Mouse (Mus musculus): ENCODE measurements around the gene Rab44.

The Rab44 gene

DNA sequence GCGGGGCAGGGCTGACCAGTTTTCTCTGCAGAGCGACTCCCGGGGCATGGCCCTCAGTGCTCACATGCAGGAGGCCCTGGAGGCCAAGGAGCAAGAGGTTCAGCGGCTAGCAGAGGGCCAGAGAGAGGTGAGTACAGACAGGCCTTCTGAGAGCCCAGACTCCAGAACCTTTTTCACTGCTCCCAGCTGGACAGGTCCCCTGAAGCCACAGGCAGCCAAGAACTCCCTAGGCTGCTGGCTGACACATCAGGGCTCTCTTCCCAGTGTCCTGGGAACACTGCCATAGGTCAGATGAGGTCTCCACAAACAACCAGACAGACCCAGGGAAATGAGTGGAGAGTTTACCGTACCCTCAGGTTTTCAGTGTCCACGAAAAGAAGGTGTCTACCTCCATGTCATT is 22.3 kb downstream of the Rab44 start:
- peak; percentile 33 for DNase-seq

DNA sequence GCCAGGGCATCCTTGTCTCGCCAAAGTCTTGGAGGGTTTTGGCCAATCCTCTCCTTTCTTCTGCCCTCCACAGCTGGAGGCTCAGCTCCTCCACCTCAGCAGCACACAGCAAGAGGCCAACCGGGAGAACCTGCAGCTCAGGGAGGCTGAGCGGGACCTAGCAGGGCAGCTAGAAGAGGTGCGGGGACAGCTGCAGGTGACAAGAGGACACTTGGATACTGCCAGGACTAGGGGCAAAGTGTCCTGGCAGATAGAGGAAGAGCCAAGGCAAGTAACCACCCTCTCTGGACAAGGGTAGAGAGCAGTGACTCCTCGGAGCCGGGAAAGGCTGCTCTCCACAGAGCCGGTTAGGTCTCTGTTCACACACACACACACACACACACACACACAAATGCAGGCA is 24.0 kb downstream of the Rab44 start:
- DNase-seq, result no peak

DNA sequence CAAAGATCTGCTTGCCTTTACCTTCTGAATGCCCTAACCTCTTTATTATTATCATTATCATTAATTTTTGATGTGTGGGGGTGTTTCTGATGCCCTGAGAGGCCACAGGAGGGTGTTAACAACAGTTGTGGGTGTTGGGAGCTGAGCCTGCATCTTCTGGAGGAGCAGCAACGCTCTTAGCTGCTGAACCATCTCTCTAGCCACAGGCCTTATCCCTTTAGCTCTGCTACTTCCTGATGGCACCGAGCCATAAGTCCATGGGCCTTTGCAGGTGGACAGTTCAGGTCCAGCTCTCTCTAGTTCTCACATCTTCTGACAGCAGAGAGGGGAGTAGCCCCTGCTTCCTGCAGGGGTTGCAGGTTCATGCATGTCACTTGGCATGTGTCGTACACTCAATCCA is 27.6 kb downstream of the Rab44 start:
- DNase-seq, result no peak

DNA sequence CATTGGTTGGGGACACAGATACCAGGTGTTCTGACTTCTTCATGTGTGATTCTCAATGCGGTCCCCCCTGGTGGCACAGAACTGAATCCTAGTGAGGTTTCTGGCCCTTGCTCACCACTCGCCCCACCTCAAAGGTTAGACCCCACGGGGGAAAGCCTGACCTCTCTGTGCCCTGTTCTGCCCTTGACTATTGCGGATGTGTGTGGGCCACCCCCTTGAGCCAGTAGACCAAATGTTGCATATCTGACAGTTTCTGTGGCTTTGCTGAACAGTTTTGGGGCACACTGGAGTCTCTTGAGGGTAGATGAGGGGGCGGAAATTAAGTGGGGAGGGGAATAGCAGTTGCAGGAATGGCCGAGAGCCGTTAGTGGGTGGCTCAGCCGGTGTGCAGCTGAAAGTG is 29.3 kb downstream of the Rab44 start:
- no peak for DNase-seq

DNA sequence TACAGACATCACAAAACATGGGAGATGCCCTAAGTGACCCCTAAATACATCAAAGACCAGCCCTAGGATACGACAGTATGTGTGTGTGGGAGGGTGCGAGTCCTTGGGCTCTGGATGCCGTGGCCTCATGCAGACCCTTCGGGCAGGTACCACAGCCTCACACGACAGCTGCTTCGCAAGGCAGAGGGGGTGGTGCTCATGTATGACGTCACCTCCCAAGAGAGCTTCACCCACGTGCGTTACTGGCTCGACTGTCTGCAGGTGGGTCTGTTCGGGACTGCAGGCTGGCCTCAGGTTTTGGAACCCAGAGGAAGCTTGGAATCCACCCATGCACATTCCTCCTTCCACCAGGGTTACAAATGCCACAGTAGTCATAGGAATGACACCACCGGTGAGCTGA is 31.2 kb downstream of the Rab44 start:
- no peak for DNase-seq

DNA sequence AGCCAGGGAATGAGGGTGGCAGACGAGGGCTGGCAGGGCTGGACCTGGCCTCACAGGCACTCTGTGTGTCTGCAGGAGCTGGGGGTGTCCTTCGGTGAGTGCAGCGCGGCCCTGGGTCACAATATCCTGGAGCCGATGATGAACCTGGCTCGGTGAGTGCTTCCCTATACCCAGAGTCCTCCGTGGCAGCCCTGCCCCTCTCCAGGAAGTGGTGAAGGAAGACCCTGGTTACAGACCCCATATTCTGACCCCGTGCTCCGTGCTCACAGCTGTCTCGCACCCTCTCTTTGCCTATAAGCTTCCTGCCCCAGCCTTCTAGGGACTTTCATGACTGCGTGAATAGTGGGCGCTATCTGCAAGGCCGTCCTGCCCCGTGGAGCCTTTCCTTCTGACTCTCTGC is 33.3 kb downstream of the Rab44 start:
- no peak for DNase-seq

DNA sequence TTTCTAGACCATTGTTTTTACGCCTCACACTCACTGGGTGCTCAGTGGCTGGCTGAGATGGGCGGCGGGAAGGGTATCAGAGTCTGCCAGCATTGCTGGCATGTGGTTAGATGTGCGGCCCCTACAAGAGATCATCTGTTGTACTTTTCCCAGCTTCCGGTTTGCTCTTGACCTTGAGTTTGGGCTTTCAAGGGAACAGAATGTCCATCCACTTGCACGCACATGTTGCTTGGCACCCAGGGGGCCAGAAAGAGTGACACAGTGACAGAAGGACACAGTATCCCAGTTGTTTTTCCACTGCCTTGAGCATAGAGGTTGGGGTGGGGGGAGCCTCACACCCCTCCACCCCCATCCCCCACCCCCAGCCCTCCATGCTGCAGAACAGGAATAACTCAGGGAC is 33.8 kb downstream of the Rab44 start:
- DNase-seq, result no peak

- no peak for DNase-seq
Measured at GRCm38 (mm10) chr17:29149766-29150165, 35.8 kb downstream of the Rab44 start.

GRCm38 (mm10) chr17:29152547-29152946 is 38.6 kb downstream of the Rab44 start:
- no peak for DNase-seq

DNA sequence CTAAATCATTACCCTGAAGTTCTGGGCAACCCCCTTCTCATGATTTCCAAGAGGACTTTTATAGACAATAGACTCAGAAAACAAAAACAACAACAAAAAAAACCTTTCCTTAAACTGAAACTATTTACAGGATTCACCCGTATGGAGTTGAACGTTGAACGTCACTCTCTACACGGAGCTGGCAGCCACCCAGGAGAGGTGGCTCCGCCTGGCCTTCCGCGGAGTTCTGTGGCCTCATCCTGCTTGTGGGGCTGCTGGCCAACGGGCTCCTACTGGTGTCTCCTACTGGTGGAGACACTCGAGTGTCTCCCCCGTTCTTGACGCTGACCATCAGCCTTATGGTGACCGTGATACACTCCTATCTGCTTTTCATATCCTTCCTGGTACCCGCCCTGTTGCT is 40.3 kb downstream of the Rab44 start:
- DNase-seq, result no peak

DNA sequence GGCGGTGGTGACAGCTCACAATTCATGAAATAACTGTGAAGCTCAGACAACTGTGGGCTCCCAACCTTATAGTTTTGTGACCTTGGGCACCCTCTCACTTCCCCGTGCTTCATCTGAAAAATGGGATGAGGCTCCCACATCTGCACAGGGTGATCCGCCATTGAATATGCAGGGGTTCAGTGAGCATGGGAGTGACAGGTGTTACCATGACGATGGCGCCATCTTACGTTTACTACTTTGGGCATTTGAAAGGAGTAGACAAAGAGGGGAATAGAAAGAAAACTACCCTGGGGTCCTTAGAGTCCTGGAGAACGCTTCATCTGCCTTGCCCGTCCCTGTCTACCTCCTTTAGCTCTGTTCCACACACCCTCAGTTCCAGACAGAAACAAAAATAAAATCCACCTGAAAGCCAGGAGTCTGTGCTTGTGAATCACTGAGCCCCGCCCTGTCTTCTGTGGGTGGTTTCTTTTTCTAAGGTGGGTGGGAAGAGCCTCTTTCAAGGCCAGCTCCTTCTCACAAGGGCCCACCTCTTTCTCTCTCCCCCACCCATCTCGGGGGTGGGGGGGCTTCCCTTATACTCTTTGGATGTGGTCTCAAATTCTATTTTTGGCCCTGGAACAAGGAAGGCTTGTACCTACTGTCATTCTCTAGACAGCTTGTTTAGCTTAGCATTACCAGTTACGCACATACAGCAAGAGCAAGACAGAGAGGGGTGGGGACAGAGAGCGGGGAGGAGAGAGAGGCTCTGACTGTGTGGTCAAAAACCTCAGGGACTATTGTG is 41.6 kb downstream of the Rab44 start:
- DNase-seq, result no peak

GRCm38 (mm10) chr17:29156396-29156795 is 42.5 kb downstream of the Rab44 start:
- no peak for DNase-seq

DNA sequence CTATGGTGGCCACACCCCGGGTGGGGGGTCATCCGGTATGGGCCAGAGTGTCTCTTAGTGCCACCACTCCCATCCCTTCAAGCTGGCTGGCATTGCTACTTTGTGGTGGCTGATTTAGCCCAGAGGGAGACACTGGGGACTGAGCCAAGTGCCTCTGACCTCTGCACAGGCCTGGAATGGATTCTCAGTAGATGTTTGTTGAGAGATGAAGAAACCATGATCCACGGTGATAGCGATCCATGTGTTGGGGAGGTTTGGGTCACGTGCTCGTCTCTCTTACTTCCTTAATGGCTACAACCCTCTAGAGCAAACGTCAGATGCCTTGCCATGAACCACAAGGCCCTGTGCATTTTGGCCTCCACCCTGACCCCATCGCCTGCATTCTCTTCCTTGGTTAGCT is 42.9 kb downstream of the Rab44 start:
- DNase-seq, result no peak

DNA sequence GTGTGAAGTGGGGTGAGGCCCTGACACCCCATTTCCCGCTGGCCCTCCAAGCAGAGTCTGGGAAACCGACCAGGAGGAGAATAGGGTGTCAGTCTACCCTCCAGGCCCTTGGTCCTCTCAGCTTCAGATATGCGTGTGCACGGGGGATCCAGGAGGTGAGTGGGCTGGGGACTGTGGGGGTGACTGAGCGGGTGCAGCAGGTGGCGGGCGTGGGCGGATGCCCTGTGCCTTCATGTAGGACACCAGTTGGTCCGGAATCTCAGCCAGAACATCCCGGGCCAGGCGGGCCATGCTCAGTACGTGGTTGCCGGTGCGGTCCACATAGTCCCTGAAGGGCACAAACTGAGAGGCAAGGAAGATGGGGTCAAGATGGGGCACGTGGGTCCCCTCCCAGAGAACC is 45.0 kb downstream of the Rab44 start:
- no peak for DNase-seq

- no peak for DNase-seq
Measured at GRCm38 (mm10) chr17:29159320-29159719, 45.4 kb downstream of the Rab44 start.

- no peak for DNase-seq
Measured at GRCm38 (mm10) chr17:29159743-29160455, 46.0 kb downstream of the Rab44 start.

GRCm38 (mm10) chr17:29162334-29162733 is 48.4 kb downstream of the Rab44 start:
- no peak for DNase-seq

DNA sequence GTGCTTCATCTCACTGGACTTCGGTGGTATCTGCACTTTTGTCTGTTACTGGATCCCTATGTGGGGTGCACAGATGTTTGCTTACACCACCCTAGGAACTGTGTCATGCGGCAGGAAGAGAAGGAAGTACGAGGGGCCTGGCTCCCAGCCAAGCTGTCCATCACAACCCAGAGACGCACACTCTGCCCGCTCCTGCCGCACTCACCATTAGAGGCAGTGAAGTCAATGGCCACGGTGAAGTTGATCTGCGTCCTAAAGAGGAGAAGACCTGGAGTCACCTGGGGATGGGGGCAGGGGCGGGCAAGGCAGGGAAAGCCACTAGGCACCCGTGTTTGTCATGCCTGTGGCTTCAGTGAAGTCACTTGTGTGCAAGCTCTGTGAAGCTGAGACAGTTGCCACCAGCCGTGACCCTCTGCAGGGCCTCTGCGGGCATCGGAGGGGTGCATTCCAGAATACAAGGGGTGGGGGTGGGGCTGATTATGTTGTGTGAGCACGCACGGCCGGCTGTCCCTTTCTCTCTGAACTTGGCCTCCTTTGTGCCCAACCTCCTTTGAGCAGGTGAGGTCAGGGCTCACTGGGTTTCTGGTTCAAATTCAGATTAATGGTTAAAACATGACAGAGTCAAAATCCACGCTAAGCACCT is 50.6 kb downstream of the Rab44 start:
- no peak for DNase-seq

- no peak for DNase-seq
Measured at GRCm38 (mm10) chr17:29165452-29165851, 51.5 kb downstream of the Rab44 start.

GRCm38 (mm10) chr17:29165967-29166578 is 52.1 kb downstream of the Rab44 start:
- DNase-seq, result no peak

DNA sequence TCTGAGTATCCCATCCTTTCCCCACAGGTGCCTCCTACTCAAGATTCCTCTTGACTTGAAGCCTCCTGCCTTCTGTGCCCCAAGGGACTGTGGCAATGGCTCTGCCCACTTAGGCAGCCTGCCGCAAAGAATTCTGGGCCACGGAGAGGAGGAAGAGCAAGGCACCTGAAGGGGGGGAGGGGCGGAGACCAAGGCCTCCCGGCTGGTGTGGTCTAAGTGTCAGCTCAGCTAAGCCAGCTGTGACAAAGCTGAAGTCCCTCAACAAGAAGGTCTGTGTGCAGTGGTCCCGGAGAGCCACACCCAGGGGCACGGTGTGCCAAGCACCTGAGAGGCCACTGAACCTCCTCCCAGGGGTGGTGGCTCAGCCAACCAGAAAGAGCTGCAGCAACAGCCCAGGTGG is 53.4 kb downstream of the Rab44 start:
- no peak for DNase-seq

DNA sequence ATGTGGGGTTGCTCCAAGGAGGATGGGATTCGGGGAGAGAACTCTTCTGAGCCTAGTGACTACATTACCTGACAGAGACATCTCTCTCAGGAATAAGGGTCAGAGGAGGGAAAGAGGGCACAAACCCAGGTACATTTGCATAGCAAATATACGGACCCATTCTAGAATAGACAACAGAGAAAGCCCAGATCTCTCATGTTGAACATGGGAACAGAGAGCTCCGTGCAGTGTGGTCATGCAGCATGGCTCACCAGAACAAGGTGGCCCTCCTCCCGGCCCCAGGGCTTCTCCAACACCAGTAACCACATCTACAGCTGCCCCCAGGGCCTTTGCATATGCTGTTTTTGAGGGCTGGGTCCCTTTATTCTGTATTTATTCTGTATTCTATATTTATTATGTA is 54.5 kb downstream of the Rab44 start:
- DNase-seq, result no peak

- no peak for DNase-seq
Measured at GRCm38 (mm10) chr17:29168996-29169601, 55.2 kb downstream of the Rab44 start.

Measured in cerebellum, adult 8-10 months (tissue).